Comparison of ENCODE assay signal across 8 mouse cellular contexts in genomic region chr16:33055655-33056054, GRCm38 (mm10). TPM values are rescaled to one million over a fixed set of nuclear protein-coding genes. Genes with fewer than 3 reads are reported as not detected.
A peak's percentile ranks its signal among the peaks of the same experiment; 100 is the strongest.
DNase-seq lines count a peak whose midpoint lies in the region; ATAC-seq and TF ChIP-seq lines count a peak whose summit lies in the region.

No protein-coding gene starts in this region.

- no peaks in the 10 kb centered on the region for H3K27me3 ChIP-seq in heart, embryonic 15.5 days
- H3K27me3 ChIP-seq in liver, embryonic 14.5 days (ENCODE audit: control insufficient read depth, insufficient read depth, low read length), result no peaks in the 10 kb centered on the region

- peaks cover 28% of the 10 kb centered on the region for H3K36me3 ChIP-seq in heart, embryonic 15.5 days
- H3K36me3 ChIP-seq in liver, embryonic 14.5 days (replicated peaks; ENCODE audit: control insufficient read depth, insufficient read depth, low read depth), result peaks cover 29% of the 10 kb centered on the region

- TF ChIP-seq EP300 in liver, embryonic 14.5 days (IDR thresholded peaks at IDR 0.05; ENCODE audit: low read depth), result no peak

- intact Hi-C loops in left cerebral cortex, adult 2 months (cut with DNase I), result loop anchor here (2.0 to 5.0 kb wide), 2 partner anchors 129 to 178 kb away; partner anchors contain the start of genes Fyttd1, Osbpl11 and Rubcn

- H3K9ac ChIP-seq in heart, embryonic 15.5 days, result peak overlapping the region; percentile 90
- H3K9ac ChIP-seq in liver, embryonic 14.5 days (replicated peaks), result peak overlapping the region; percentile 96

- no peak overlapping the region for H3K27ac ChIP-seq in left cerebral cortex, adult 2 months
- no peak overlapping the region for H3K27ac ChIP-seq in brown adipose tissue, adult 24 weeks (replicated peaks; ENCODE audit: low read depth, low read length)
- no peak overlapping the region for H3K27ac ChIP-seq in heart, embryonic 15.5 days
- no peak overlapping the region for H3K27ac ChIP-seq in liver, embryonic 14.5 days

- H3K4me2 ChIP-seq in heart, embryonic 15.5 days, result peak overlapping the region; percentile 65
- peak overlapping the region; percentile 88 for H3K4me2 ChIP-seq in liver, embryonic 14.5 days (ENCODE audit: low read depth)

- 0 out of 2 replicates have a peak, but pooled peaks have one; percentile 23 for ATAC-seq in heart, embryonic 15.5 days (replicated peaks; ENCODE audit: insufficient number of reproducible peaks, insufficient read depth, low FRiP score, low read depth)
- no peak for ATAC-seq in liver, embryonic 14.5 days (ENCODE audit: insufficient read depth)

- no peaks in the 10 kb centered on the region for H3K9me3 ChIP-seq in heart, embryonic 15.5 days (replicated peaks)
- H3K9me3 ChIP-seq in liver, embryonic 14.5 days (ENCODE audit: control insufficient read depth, low read length), result no peaks in the 10 kb centered on the region

- DNase-seq in left cerebral cortex, adult 2 months (ENCODE audit: extremely low spot score in 1 of 2, low spot score in 2 of 2), result no peak
- DNase-seq in left cerebral cortex, adult 8-10 months (ENCODE audit: low spot score in 2 of 2), result no peak
- DNase-seq in liver, embryonic 14.5 days (ENCODE audit: low read depth in 3 of 3, low spot score in 3 of 3), result no peak
- DNase-seq in testis, postnatal 14 days (ENCODE audit: low spot score), result peak; percentile 32
- DNase-seq in left cerebral cortex, adult 11 months (ENCODE audit: low spot score), result no peak
- DNase-seq in MN1 (ENCODE audit: low spot score), result no peak

- TF ChIP-seq CTCF in left cerebral cortex, adult 2 months (IDR thresholded peaks at IDR 0.05), result no peak
- no peak for TF ChIP-seq CTCF in liver, embryonic 14.5 days (IDR thresholded peaks at IDR 0.05; ENCODE audit: low read depth)

- H3K4me3 ChIP-seq in left cerebral cortex, adult 2 months, result peak overlapping the region; percentile 100
- peak overlapping the region; percentile 12; the same call in 1 of the 2 replicates for H3K4me3 ChIP-seq in brown adipose tissue, adult 24 weeks (ENCODE audit: insufficient read depth, low read depth, low read length)
- H3K4me3 ChIP-seq in heart, embryonic 15.5 days, result peak overlapping the region; percentile 76
- H3K4me3 ChIP-seq in liver, embryonic 14.5 days (ENCODE audit: insufficient read depth in 1 of 2, low read depth in 2 of 2, low read length in 2 of 2), result peak overlapping the region; percentile 82 to 94

- H3K4me1 ChIP-seq in brown adipose tissue, adult 24 weeks (ENCODE audit: control insufficient read depth, insufficient read depth, insufficient read length, low read length), result peaks cover 3% of the 10 kb centered on the region
- H3K4me1 ChIP-seq in heart, embryonic 15.5 days (replicated peaks), result peaks cover 20% of the 10 kb centered on the region
- H3K4me1 ChIP-seq in liver, embryonic 14.5 days (replicated peaks; ENCODE audit: control insufficient read depth in 2 of 2, insufficient read depth in 2 of 2, low read length in 1 of 2), result peaks cover 5 to 16% of the 10 kb centered on the region in 2 experiments

- WGBS in heart, embryonic 15.5 days, result 23% methylated on average over 10 of the region's 10 CpGs
- 16% methylated on average over 10 of the region's 10 CpGs for WGBS in liver, embryonic 14.5 days (ENCODE audit: insufficient replicate concordance)

RNA-seq across cellular contexts. Expression of gene Iqcg, which starts 0.4 kb away (rescaled TPM):
- total RNA-seq in left cerebral cortex, adult 2 months (2021), result 1 to 10 TPM; 3.7 to 4.9 TPM
- total RNA-seq in left cerebral cortex, adult 8-10 months (2022), result 1 to 10 TPM; 3.1 to 6.3 (median 4.9) TPM
- 0.87 and 0.92 TPM in 2 replicates for polyA plus RNA-seq in brown adipose tissue, adult 24 weeks (2012; ENCODE audit: insufficient read depth, insufficient read length, missing spikeins)
- 1.5 and 1.8 TPM in 2 replicates for polyA plus RNA-seq in heart, embryonic 15.5 days (2015; fragmentation: Nextera tagmentation; extraction: Ambion mirVana)
- 0.15 and 0.42 TPM in 2 replicates for polyA plus RNA-seq in liver, embryonic 14.5 days (2012; rRNA removed)
- 0.72 and 0.91 TPM in 2 replicates for polyA plus RNA-seq in liver, embryonic 14.5 days (2014; fragmentation: Nextera tagmentation; extraction: Ambion mirVana)

RNA-seq across cellular contexts. Expression of gene Rpl35a, which starts 0.6 kb away (rescaled TPM):
- 100 to 1,000 TPM; 287 to 307 TPM for total RNA-seq in left cerebral cortex, adult 2 months (2021)
- total RNA-seq in left cerebral cortex, adult 8-10 months (2022), result 100 to 1,000 TPM; 315 to 399 (median 349) TPM
- 699 and 762 TPM in 2 replicates for polyA plus RNA-seq in brown adipose tissue, adult 24 weeks (2012; ENCODE audit: insufficient read depth, insufficient read length, missing spikeins)
- 481 and 593 TPM in 2 replicates for polyA plus RNA-seq in heart, embryonic 15.5 days (2015; fragmentation: Nextera tagmentation; extraction: Ambion mirVana)
- polyA plus RNA-seq in liver, embryonic 14.5 days (2012; rRNA removed), result 617 and 863 TPM in 2 replicates
- polyA plus RNA-seq in liver, embryonic 14.5 days (2014; fragmentation: Nextera tagmentation; extraction: Ambion mirVana), result 752 and 811 TPM in 2 replicates

RNA-seq across cellular contexts. Expression of gene Lmln, which starts 6.7 kb away (rescaled TPM):
- 10 to 100 TPM; 12.3 to 14.8 TPM for total RNA-seq in left cerebral cortex, adult 2 months (2021)
- 10 to 100 TPM in 3 of 4 experiments, 1 to 10 TPM in 1; 9.2 to 14.9 (median 11.5) TPM for total RNA-seq in left cerebral cortex, adult 8-10 months (2022)
- polyA plus RNA-seq in brown adipose tissue, adult 24 weeks (2012; ENCODE audit: insufficient read depth, insufficient read length, missing spikeins), result 2.1 and 2.4 TPM in 2 replicates
- polyA plus RNA-seq in heart, embryonic 15.5 days (2015; fragmentation: Nextera tagmentation; extraction: Ambion mirVana), result 2.4 and 3.0 TPM in 2 replicates
- 0.75 and 0.78 TPM in 2 replicates for polyA plus RNA-seq in liver, embryonic 14.5 days (2012; rRNA removed)
- 0.27 and 0.32 TPM in 2 replicates for polyA plus RNA-seq in liver, embryonic 14.5 days (2014; fragmentation: Nextera tagmentation; extraction: Ambion mirVana)

Comparison
In these comparisons a context has a peak if more than half of its experiments do, and no peak if none do; other contexts are left out.
1. H3K4me3 ChIP-seq: peak in every context shown above with its lines; median percentile 100 in left cerebral cortex, adult 2 months; 88 in liver, embryonic 14.5 days; 76 in heart, embryonic 15.5 days; 12 in brown adipose tissue, adult 24 weeks.